Mouse (Mus musculus) erythroblast, embryonic 14.5 days (primary cell): ENCODE data around the gene Elob.

Experiments
- GATA1 ChIP-seq: IDR thresholded peaks from 2 replicates; pipeline ENCODE4 v1.6.1; 2012; ENCODE audit warnings: low read length, inconsistent platforms, mixed read lengths
- TAL1 ChIP-seq: IDR thresholded peaks from 3 replicates; pipeline ENCODE4 v1.6.1; 2012; ENCODE audit warnings: low read length, inconsistent platforms, mixed read lengths

DNA sequence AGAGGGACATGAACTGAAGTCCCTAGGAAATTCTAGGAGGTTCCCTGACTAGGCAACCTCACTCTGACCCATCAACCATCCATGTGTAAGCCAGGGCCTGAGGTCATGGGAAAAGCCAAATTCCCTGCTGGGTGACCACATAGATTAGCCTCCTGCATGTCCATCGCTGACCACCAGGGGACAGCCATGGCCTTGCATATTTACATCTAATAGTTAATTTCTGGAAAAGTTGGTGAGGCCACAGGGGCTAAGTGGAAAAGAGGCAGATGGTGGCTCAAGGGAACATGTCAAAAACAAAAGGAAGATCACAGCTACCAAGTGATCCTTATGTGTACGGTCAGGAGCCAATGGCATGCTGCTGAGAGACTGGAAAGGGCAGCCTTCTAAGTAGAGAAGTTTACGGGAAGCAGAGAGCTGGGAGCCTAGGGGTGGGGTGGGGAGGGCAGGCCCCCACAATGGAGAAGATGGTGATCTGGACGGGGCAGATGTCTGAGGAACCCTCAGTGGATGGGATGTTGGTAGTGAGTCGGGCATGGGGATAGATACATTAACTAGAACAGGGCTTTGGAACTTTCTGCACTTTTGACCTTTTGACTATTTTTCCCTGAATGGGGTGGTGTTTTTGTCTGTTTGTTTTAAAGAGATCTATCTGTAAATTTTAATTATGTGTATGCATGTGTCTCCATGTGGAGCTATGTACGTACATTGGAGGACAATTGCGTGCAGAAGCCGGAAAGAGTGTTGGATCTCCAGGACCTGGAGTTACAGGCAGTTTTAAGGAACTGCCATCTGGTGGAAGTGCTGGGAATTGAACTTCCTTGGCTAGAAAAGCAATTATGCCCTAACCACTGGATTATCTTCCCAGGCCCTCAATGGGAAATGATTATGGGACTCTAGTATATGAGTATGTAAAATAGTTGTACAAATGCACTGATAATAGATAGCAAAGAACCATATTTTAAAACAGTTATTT, 45.2 kb upstream of the Elob start:
- no peak for TF ChIP-seq TAL1
- TF ChIP-seq GATA1, result no peak
